Mouse (Mus musculus): ENCODE measurements around the gene Zrsr1. TPM values are rescaled to one million over a fixed set of nuclear protein-coding genes. Genes with fewer than 3 reads are reported as not detected.

The Zrsr1 gene
- polyA plus RNA-seq, 1 experiment, result 5.6 TPM

- no peaks in the 10 kb centered on the region for H3K27me3 ChIP-seq (ENCODE audit: control insufficient read depth, insufficient read depth, insufficient read length)
- no peak overlapping the region for H3K4me2 ChIP-seq (ENCODE audit: low read depth)
- H3ac ChIP-seq (ENCODE audit: control insufficient read depth, insufficient read length), result no peak overlapping the region
- TF ChIP-seq TCF12 (IDR thresholded peaks at IDR 0.05; ENCODE audit: insufficient read depth, poor library complexity, severe bottlenecking) (no peak), CEBPB (IDR thresholded peaks at IDR 0.05; ENCODE audit: insufficient read depth, poor library complexity, severe bottlenecking) (no peak)
- no peak overlapping the region for H3K4me3 ChIP-seq
- peaks cover 3% of the 10 kb centered on the region for H3K36me3 ChIP-seq (ENCODE audit: control insufficient read depth, insufficient read depth)
- peaks cover 7% of the 10 kb centered on the region for H3K79me2 ChIP-seq (ENCODE audit: control insufficient read depth, insufficient read depth)
Observed at GRCm38 (mm10) chr11:22937716-22938316, 34.0 kb upstream of the Zrsr1 start.

DNA sequence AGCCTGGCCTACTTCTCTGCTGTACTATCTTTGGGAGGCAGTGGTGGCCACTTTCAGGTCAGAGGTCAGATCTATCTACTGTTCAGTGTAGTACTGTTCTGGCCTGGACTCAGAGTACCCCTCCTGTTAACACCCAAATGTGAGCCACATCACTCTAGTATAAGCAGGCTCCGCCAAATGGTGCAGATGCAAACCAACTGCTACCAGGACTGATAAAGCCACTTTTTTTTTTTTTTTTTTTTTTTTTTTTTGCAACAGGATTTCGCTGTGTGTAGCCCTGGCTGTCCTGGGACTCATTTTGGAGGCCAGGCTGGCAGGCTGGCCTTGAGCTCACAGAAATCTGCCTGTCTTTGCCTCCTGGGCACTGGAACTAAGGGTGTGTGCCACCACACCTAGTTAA, 32.8 kb upstream of the Zrsr1 start:
- peaks cover 3% of the 10 kb centered on the region for H3K36me3 ChIP-seq (ENCODE audit: control insufficient read depth, insufficient read depth)
- TF ChIP-seq TCF12 (IDR thresholded peaks at IDR 0.05; ENCODE audit: insufficient read depth, poor library complexity, severe bottlenecking) (no peak), MAX (IDR thresholded peaks at IDR 0.05; ENCODE audit: low read depth) (no peak), E2F4 (IDR thresholded peaks at IDR 0.05; ENCODE audit: insufficient read depth) (no peak), POLR2AphosphoS2 (IDR thresholded peaks at IDR 0.05; ENCODE audit: insufficient read length, low read depth) (no peak), USF1 (IDR thresholded peaks at IDR 0.05; ENCODE audit: low read depth) (no peak), SRF (IDR thresholded peaks at IDR 0.05; ENCODE audit: control insufficient read depth, insufficient read length, low read depth) (no peak), REST (IDR thresholded peaks at IDR 0.05; ENCODE audit: insufficient read depth, insufficient read length) (no peak), CEBPB (IDR thresholded peaks at IDR 0.05; ENCODE audit: insufficient read depth, poor library complexity, severe bottlenecking) (no peak), MYOG (IDR thresholded peaks at IDR 0.05; ENCODE audit: control insufficient read depth in 1 of 3, insufficient read depth in 1 of 3, insufficient read length in 2 of 3, low read depth in 2 of 3) (no peak), POLR2A (IDR thresholded peaks at IDR 0.05; ENCODE audit: insufficient read length, low read depth) (no peak), MYOD1 (IDR thresholded peaks at IDR 0.05; ENCODE audit: control insufficient read depth in 1 of 3, insufficient read length in 2 of 3, low read depth in 2 of 3) (no peak), TCF3 (IDR thresholded peaks at IDR 0.05; ENCODE audit: insufficient read length, low read depth) (no peak)
- peaks cover 6% of the 10 kb centered on the region for H3K79me2 ChIP-seq (ENCODE audit: control insufficient read depth, insufficient read depth)
- H3ac ChIP-seq (ENCODE audit: control insufficient read depth, insufficient read length), result no peak overlapping the region
- no peak overlapping the region for H3K4me2 ChIP-seq (ENCODE audit: low read depth)
- no peak overlapping the region for H3K4me3 ChIP-seq
- H3K27me3 ChIP-seq (ENCODE audit: control insufficient read depth, insufficient read depth, insufficient read length), result no peaks in the 10 kb centered on the region

DNA sequence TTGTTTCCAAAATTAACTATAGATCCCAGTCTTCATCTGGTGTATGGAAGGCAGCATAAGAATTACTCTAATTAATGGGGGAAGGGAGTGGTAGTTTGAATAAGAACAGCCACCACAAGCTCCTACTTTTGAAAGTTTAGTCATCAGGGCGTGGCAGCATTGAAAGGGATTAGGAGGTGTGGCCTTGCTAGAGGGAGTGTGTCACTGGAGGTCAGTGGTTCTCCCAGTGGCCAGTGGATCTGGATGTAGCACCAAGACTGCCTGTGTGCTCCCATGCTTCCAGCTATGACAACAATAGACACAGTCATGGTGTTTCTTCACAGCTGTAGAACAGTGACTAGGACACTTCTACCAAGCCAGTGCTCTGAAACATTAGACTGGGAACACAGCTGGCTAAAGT, 22.7 kb upstream of the Zrsr1 start:
- TF ChIP-seq MAX (IDR thresholded peaks at IDR 0.05; ENCODE audit: low read depth) (no peak), REST (IDR thresholded peaks at IDR 0.05; ENCODE audit: insufficient read depth, insufficient read length) (no peak), MYOG (IDR thresholded peaks at IDR 0.05; ENCODE audit: control insufficient read depth in 1 of 3, insufficient read depth in 1 of 3, insufficient read length in 2 of 3, low read depth in 2 of 3) (no peak), E2F4 (IDR thresholded peaks at IDR 0.05; ENCODE audit: insufficient read depth) (no peak), SRF (IDR thresholded peaks at IDR 0.05; ENCODE audit: control insufficient read depth, insufficient read length, low read depth) (no peak), TCF3 (IDR thresholded peaks at IDR 0.05; ENCODE audit: insufficient read length, low read depth) (no peak), MYOD1 (IDR thresholded peaks at IDR 0.05; ENCODE audit: control insufficient read depth in 1 of 3, insufficient read length in 2 of 3, low read depth in 2 of 3) (no peak), TCF12 (IDR thresholded peaks at IDR 0.05; ENCODE audit: insufficient read depth, poor library complexity, severe bottlenecking) (no peak), POLR2A (IDR thresholded peaks at IDR 0.05; ENCODE audit: insufficient read length, low read depth) (no peak), USF1 (IDR thresholded peaks at IDR 0.05; ENCODE audit: low read depth) (no peak), POLR2AphosphoS2 (IDR thresholded peaks at IDR 0.05; ENCODE audit: insufficient read length, low read depth) (no peak), CEBPB (IDR thresholded peaks at IDR 0.05; ENCODE audit: insufficient read depth, poor library complexity, severe bottlenecking) (no peak)
- Histone ChIP-seq H3ac (ENCODE audit: control insufficient read depth, insufficient read length) (no peak overlapping the region), H3K27me3 (ENCODE audit: control insufficient read depth, insufficient read depth, insufficient read length) (no peaks in the 10 kb centered on the region)

GRCm38 (mm10) chr11:22950131-22950530, 21.7 kb upstream of the Zrsr1 start:
- no peak overlapping the region for H3K4me3 ChIP-seq
- H3K79me2 ChIP-seq (ENCODE audit: control insufficient read depth, insufficient read depth), result peaks cover 11% of the 10 kb centered on the region
- TF ChIP-seq MYOD1 (IDR thresholded peaks at IDR 0.05; ENCODE audit: control insufficient read depth in 1 of 3, insufficient read length in 2 of 3, low read depth in 2 of 3) (no peak), TCF12 (IDR thresholded peaks at IDR 0.05; ENCODE audit: insufficient read depth, poor library complexity, severe bottlenecking) (no peak), USF1 (IDR thresholded peaks at IDR 0.05; ENCODE audit: low read depth) (no peak), CEBPB (IDR thresholded peaks at IDR 0.05; ENCODE audit: insufficient read depth, poor library complexity, severe bottlenecking) (no peak), E2F4 (IDR thresholded peaks at IDR 0.05; ENCODE audit: insufficient read depth) (no peak), REST (IDR thresholded peaks at IDR 0.05; ENCODE audit: insufficient read depth, insufficient read length) (no peak), SRF (IDR thresholded peaks at IDR 0.05; ENCODE audit: control insufficient read depth, insufficient read length, low read depth) (no peak), MAX (IDR thresholded peaks at IDR 0.05; ENCODE audit: low read depth) (no peak), POLR2A (IDR thresholded peaks at IDR 0.05; ENCODE audit: insufficient read length, low read depth) (no peak), POLR2AphosphoS2 (IDR thresholded peaks at IDR 0.05; ENCODE audit: insufficient read length, low read depth) (no peak), MYOG (IDR thresholded peaks at IDR 0.05; ENCODE audit: control insufficient read depth in 1 of 3, insufficient read depth in 1 of 3, insufficient read length in 2 of 3, low read depth in 2 of 3) (no peak), TCF3 (IDR thresholded peaks at IDR 0.05; ENCODE audit: insufficient read length, low read depth) (no peak)
- peaks cover 4% of the 10 kb centered on the region for H3K36me3 ChIP-seq (ENCODE audit: control insufficient read depth, insufficient read depth)
- H3K27me3 ChIP-seq (ENCODE audit: control insufficient read depth, insufficient read depth, insufficient read length), result no peaks in the 10 kb centered on the region
- no peak overlapping the region for H3K4me2 ChIP-seq (ENCODE audit: low read depth)
- H3ac ChIP-seq (ENCODE audit: control insufficient read depth, insufficient read length), result no peak overlapping the region

More for the DNA sequence above, 22.7 kb upstream of the Zrsr1 start:
- peak overlapping the region; percentile 19 for H3K4me2 ChIP-seq (ENCODE audit: low read depth)
- no peak overlapping the region for H3K4me3 ChIP-seq
- H3K79me2 ChIP-seq (ENCODE audit: control insufficient read depth, insufficient read depth), result peaks cover 11% of the 10 kb centered on the region
- no peaks in the 10 kb centered on the region for H3K36me3 ChIP-seq (ENCODE audit: control insufficient read depth, insufficient read depth)

GRCm38 (mm10) chr11:22952668-22953067, 19.1 kb upstream of the Zrsr1 start:
- no peak overlapping the region for H3K4me3 ChIP-seq
- no peak overlapping the region for H3ac ChIP-seq (ENCODE audit: control insufficient read depth, insufficient read length)
- no peak overlapping the region for H3K4me2 ChIP-seq (ENCODE audit: low read depth)
- H3K36me3 ChIP-seq (ENCODE audit: control insufficient read depth, insufficient read depth), result peaks cover 6% of the 10 kb centered on the region
- TF ChIP-seq REST (IDR thresholded peaks at IDR 0.05; ENCODE audit: insufficient read depth, insufficient read length), result no peak
- no peak for TF ChIP-seq TCF12 (IDR thresholded peaks at IDR 0.05; ENCODE audit: insufficient read depth, poor library complexity, severe bottlenecking)
- TF ChIP-seq MAX (IDR thresholded peaks at IDR 0.05; ENCODE audit: low read depth), result no peak
- TF ChIP-seq MYOG (IDR thresholded peaks at IDR 0.05; ENCODE audit: control insufficient read depth in 1 of 3, insufficient read depth in 1 of 3, insufficient read length in 2 of 3, low read depth in 2 of 3), result no peak
- no peak for TF ChIP-seq POLR2A (IDR thresholded peaks at IDR 0.05; ENCODE audit: insufficient read length, low read depth)
- no peak for TF ChIP-seq SRF (IDR thresholded peaks at IDR 0.05; ENCODE audit: control insufficient read depth, insufficient read length, low read depth)
- no peak for TF ChIP-seq MYOD1 (IDR thresholded peaks at IDR 0.05; ENCODE audit: control insufficient read depth in 1 of 3, insufficient read length in 2 of 3, low read depth in 2 of 3)
- TF ChIP-seq POLR2AphosphoS2 (IDR thresholded peaks at IDR 0.05; ENCODE audit: insufficient read length, low read depth), result no peak
- no peak for TF ChIP-seq TCF3 (IDR thresholded peaks at IDR 0.05; ENCODE audit: insufficient read length, low read depth)
- no peak for TF ChIP-seq USF1 (IDR thresholded peaks at IDR 0.05; ENCODE audit: low read depth)
- TF ChIP-seq E2F4 (IDR thresholded peaks at IDR 0.05; ENCODE audit: insufficient read depth), result no peak
- no peak for TF ChIP-seq CEBPB (IDR thresholded peaks at IDR 0.05; ENCODE audit: insufficient read depth, poor library complexity, severe bottlenecking)
- H3K27me3 ChIP-seq (ENCODE audit: control insufficient read depth, insufficient read depth, insufficient read length), result no peaks in the 10 kb centered on the region
- no peaks in the 10 kb centered on the region for H3K79me2 ChIP-seq (ENCODE audit: control insufficient read depth, insufficient read depth)
